Mouse (Mus musculus): ENCODE results near the gene Kbtbd2. TPM values are rescaled to one million over a fixed set of nuclear protein-coding genes. Genes with fewer than 3 reads are reported as not detected.

Gene Kbtbd2
- polyA plus RNA-seq, 1 experiment from 2014 or later: 10.8 TPM

DNA sequence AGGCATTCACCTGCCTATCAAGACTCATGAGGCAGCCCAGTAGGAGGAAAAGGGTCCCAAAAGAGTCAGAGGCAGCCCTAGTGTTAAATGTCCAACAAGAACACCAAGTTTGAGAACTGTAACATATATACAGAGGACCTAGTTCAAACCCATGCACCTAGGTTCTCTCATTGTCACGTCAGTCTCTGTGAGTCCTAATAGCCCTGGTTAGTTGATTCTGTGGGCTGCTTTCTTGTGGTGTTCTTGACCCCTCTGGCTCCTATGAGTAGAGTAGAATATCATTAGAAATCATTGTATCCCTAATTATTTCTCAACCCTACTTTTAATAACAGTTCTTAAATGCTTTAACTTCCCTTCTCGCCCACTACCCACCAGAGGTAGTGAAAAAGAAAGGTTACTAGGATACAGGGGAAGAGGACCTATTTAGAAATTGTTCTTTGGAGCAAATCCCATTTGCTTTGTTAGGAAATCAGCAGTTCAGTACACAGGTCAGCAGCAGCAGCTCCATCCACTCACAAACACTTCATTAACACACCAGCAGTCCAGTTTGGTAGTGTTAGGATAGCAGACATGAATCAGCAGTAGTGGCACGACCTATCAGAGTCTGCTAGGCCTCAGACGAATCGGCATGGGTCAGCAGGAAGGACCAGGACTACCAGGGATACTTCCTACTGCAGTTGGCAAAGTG is 21.0 kb upstream of the Kbtbd2 start:
- WGBS: 83% methylated on average over 5 of the region's 5 CpGs
- H3K4me3 ChIP-seq (ENCODE audit: low read depth, low read length): no peak overlapping the region
- H3K36me3 ChIP-seq (ENCODE audit: control insufficient read depth, insufficient read depth, low read length): no peaks in the 10 kb centered on the region
- H3K9me3 ChIP-seq (ENCODE audit: control insufficient read depth, low read length): no peaks in the 10 kb centered on the region
- H3K4me1 ChIP-seq (replicated peaks; ENCODE audit: control insufficient read depth, insufficient read depth): no peaks in the 10 kb centered on the region
- H3K4me2 ChIP-seq (replicated peaks; ENCODE audit: low read depth): no peak overlapping the region
- ATAC-seq (ENCODE audit: low FRiP score, low TSS enrichment): no peak
- no peak overlapping the region for H3K9ac ChIP-seq (ENCODE audit: low read length)
- TF ChIP-seq EP300 (optimal IDR thresholded peaks at IDR 0.05): no peak
- H3K27ac ChIP-seq (replicated peaks): no peak overlapping the region
- no peaks in the 10 kb centered on the region for H3K27me3 ChIP-seq (ENCODE audit: control insufficient read depth, insufficient read depth, low read length)
- DNase-seq (ENCODE audit: low spot score): no peak

DNA sequence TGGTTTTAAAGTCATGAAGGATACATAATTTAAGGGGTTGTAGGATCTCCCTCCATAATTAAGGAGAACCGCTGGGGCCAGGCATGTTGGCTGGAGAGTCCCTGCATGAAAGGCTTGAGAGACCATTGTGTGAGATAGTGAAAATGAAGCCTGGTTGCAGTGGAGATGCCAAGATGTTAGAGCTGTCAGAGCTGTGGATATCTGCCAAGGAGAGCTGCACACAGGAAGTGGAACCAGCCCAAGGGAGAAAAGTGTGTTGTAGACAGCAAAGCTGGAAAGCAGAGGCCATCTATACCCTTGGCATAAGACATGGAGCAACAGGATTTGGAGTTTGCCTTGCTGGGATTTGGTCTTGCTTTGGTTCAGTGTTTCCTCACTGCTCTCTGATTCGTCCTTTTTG is 15.7 kb upstream of the Kbtbd2 start:
- WGBS: 61% methylated on average over 2 of the region's 2 CpGs
- H3K27ac ChIP-seq (replicated peaks): no peak overlapping the region
- ATAC-seq (ENCODE audit: low FRiP score, low TSS enrichment) (no peak), DNase-seq (ENCODE audit: low spot score) (no peak)
- no peak overlapping the region for H3K4me2 ChIP-seq (replicated peaks; ENCODE audit: low read depth)
- H3K4me1 ChIP-seq (replicated peaks; ENCODE audit: control insufficient read depth, insufficient read depth): no peaks in the 10 kb centered on the region
- TF ChIP-seq EP300 (optimal IDR thresholded peaks at IDR 0.05) (no peak), CTCF (IDR thresholded peaks at IDR 0.05; ENCODE audit: low read depth) (no peak)
- H3K27me3 ChIP-seq (ENCODE audit: control insufficient read depth, insufficient read depth, low read length): no peaks in the 10 kb centered on the region
- no peak overlapping the region for H3K9ac ChIP-seq (ENCODE audit: low read length)
- no peak overlapping the region for H3K4me3 ChIP-seq (ENCODE audit: low read depth, low read length)
- H3K36me3 ChIP-seq (ENCODE audit: control insufficient read depth, insufficient read depth, low read length): no peaks in the 10 kb centered on the region
- H3K9me3 ChIP-seq (ENCODE audit: control insufficient read depth, low read length): no peaks in the 10 kb centered on the region

DNA sequence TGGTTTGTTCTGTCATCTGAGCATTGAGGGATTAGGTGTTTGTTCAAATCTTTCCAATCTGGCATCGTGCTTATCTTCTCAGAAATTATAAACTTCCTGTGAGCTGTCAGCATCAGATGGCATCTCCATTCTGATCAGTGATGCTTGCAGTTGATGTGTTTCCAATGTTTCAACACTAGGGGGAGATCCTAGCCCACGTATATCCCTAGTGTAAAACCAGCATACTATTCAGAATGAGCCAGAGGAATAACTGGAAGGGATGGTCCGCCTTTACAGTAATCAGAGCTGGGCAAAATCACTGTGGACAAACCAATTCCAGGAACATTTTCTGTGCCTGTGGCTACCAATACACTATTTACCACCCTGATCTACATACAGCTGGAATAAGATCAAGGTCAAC is 11.0 kb upstream of the Kbtbd2 start:
- no peaks in the 10 kb centered on the region for H3K27me3 ChIP-seq (ENCODE audit: control insufficient read depth, insufficient read depth, low read length)
- TF ChIP-seq EP300 (optimal IDR thresholded peaks at IDR 0.05) (no peak), CTCF (IDR thresholded peaks at IDR 0.05; ENCODE audit: low read depth) (peak; percentile 93)
- no peaks in the 10 kb centered on the region for H3K36me3 ChIP-seq (ENCODE audit: control insufficient read depth, insufficient read depth, low read length)
- ATAC-seq (ENCODE audit: low FRiP score, low TSS enrichment): peak; percentile 66
- H3K4me2 ChIP-seq (replicated peaks; ENCODE audit: low read depth): no peak overlapping the region
- H3K27ac ChIP-seq (replicated peaks): no peak overlapping the region
- H3K4me1 ChIP-seq (replicated peaks; ENCODE audit: control insufficient read depth, insufficient read depth): no peaks in the 10 kb centered on the region
- H3K9me3 ChIP-seq (ENCODE audit: control insufficient read depth, low read length): no peaks in the 10 kb centered on the region
- no peak overlapping the region for H3K4me3 ChIP-seq (ENCODE audit: low read depth, low read length)
- 10% methylated on average over 3 of the region's 3 CpGs for WGBS
- DNase-seq (ENCODE audit: low spot score): no peak
- no peak overlapping the region for H3K9ac ChIP-seq (ENCODE audit: low read length)

DNA sequence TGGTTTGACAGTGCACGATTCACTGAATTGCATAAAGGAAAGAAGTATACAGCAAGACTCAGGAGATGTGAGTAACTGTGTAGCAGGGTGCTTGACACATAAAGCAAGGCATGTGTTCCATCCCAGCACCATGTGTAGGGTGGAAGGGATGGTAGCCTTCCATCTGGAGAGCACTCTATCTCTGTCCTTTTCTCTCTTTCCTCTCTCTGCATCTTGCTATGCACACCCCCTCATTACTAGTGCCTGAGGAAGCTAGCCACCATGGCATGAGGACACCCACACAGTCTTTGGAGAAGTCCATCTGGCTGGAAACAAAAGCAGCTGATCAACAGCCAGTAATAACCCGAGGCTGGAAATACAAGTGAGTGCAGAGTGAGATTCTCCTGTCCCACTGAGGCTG is 8.6 kb upstream of the Kbtbd2 start:
- Histone ChIP-seq H3K4me3 (ENCODE audit: low read depth, low read length) (no peak overlapping the region), H3K36me3 (ENCODE audit: control insufficient read depth, insufficient read depth, low read length) (no peaks in the 10 kb centered on the region), H3K27ac (replicated peaks) (no peak overlapping the region), H3K27me3 (ENCODE audit: control insufficient read depth, insufficient read depth, low read length) (no peaks in the 10 kb centered on the region), H3K9me3 (ENCODE audit: control insufficient read depth, low read length) (no peaks in the 10 kb centered on the region), H3K4me1 (replicated peaks; ENCODE audit: control insufficient read depth, insufficient read depth) (no peaks in the 10 kb centered on the region), H3K4me2 (replicated peaks; ENCODE audit: low read depth) (no peak overlapping the region), H3K9ac (ENCODE audit: low read length) (no peak overlapping the region)
- DNase-seq (ENCODE audit: low spot score): no peak
- no peak for TF ChIP-seq EP300 (optimal IDR thresholded peaks at IDR 0.05)
- no peak for TF ChIP-seq CTCF (IDR thresholded peaks at IDR 0.05; ENCODE audit: low read depth)
- WGBS: 52% methylated on average over 2 of the region's 2 CpGs
- no peak for ATAC-seq (ENCODE audit: low FRiP score, low TSS enrichment)

DNA sequence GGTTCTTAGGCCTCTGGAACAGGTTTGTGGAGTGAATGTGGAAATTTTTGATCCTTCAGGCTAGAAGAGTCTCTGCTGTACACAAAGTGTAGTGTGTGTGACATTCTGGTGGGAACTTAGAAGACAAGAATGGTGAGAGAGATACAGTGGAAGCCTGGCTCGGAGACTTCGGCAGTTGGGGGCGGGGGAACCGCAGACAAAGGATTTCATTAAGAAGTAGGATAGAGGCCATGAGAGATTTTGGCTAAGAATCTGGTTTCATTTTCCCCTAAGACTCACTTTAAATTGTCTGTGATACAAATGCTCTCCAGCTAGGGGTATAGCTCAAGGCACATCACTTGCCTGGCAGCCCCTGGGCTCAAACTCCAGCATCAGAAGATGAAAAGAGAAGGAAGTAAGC is 7.4 kb upstream of the Kbtbd2 start:
- no peaks in the 10 kb centered on the region for H3K36me3 ChIP-seq (ENCODE audit: control insufficient read depth, insufficient read depth, low read length)
- no peak overlapping the region for H3K27ac ChIP-seq (replicated peaks)
- TF ChIP-seq CTCF (IDR thresholded peaks at IDR 0.05; ENCODE audit: low read depth) (no peak), EP300 (optimal IDR thresholded peaks at IDR 0.05) (no peak)
- H3K4me3 ChIP-seq (ENCODE audit: low read depth, low read length): no peak overlapping the region
- WGBS: 84% methylated on average over 4 of the region's 4 CpGs
- no peaks in the 10 kb centered on the region for H3K9me3 ChIP-seq (ENCODE audit: control insufficient read depth, low read length)
- DNase-seq (ENCODE audit: low spot score) (no peak), ATAC-seq (ENCODE audit: low FRiP score, low TSS enrichment) (no peak)
- H3K4me1 ChIP-seq (replicated peaks; ENCODE audit: control insufficient read depth, insufficient read depth): no peaks in the 10 kb centered on the region
- H3K27me3 ChIP-seq (ENCODE audit: control insufficient read depth, insufficient read depth, low read length): no peaks in the 10 kb centered on the region
- H3K4me2 ChIP-seq (replicated peaks; ENCODE audit: low read depth): no peak overlapping the region
- no peak overlapping the region for H3K9ac ChIP-seq (ENCODE audit: low read length)

DNA sequence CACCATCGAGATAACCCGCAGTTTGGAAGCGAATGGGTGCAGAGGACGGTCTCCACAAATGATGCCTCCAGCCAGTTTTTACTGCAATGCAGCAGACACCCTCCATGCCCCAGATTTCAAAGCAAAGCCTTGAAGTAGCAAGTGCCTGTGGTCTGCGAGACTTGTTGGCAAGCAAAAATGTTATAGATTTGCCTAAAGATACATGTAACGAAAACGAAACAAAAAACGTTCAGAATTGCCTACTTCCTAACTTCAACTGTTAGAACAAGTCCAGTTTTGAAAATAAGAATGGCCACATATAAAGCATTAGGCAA is 496 bp upstream of the Kbtbd2 start:
- H3K4me1 ChIP-seq (replicated peaks; ENCODE audit: control insufficient read depth, insufficient read depth): 0 out of 2 replicates have a peak, but pooled peaks cover 4% of the 10 kb centered on the region
- peak overlapping the region; percentile 77 for H3K4me2 ChIP-seq (replicated peaks; ENCODE audit: low read depth)
- peak overlapping the region; percentile 100 for H3K27ac ChIP-seq (replicated peaks)
- WGBS: 9% methylated on average over 8 of the region's 8 CpGs
- no peak for TF ChIP-seq EP300 (optimal IDR thresholded peaks at IDR 0.05)
- no peak for TF ChIP-seq CTCF (IDR thresholded peaks at IDR 0.05; ENCODE audit: low read depth)
- DNase-seq (ENCODE audit: low spot score) (no peak), ATAC-seq (ENCODE audit: low FRiP score, low TSS enrichment) (no peak)
- peak overlapping the region; percentile 96 for H3K9ac ChIP-seq (ENCODE audit: low read length)
- H3K9me3 ChIP-seq (ENCODE audit: control insufficient read depth, low read length): no peaks in the 10 kb centered on the region
- no peaks in the 10 kb centered on the region for H3K36me3 ChIP-seq (ENCODE audit: control insufficient read depth, insufficient read depth, low read length)
- H3K4me3 ChIP-seq (ENCODE audit: low read depth, low read length): peak overlapping the region; percentile 93
- H3K27me3 ChIP-seq (ENCODE audit: control insufficient read depth, insufficient read depth, low read length): no peaks in the 10 kb centered on the region

Measured in stomach, postnatal 0 days (tissue).